ENCODE assay signal across 8 mouse cellular contexts in the genomic region with DNA sequence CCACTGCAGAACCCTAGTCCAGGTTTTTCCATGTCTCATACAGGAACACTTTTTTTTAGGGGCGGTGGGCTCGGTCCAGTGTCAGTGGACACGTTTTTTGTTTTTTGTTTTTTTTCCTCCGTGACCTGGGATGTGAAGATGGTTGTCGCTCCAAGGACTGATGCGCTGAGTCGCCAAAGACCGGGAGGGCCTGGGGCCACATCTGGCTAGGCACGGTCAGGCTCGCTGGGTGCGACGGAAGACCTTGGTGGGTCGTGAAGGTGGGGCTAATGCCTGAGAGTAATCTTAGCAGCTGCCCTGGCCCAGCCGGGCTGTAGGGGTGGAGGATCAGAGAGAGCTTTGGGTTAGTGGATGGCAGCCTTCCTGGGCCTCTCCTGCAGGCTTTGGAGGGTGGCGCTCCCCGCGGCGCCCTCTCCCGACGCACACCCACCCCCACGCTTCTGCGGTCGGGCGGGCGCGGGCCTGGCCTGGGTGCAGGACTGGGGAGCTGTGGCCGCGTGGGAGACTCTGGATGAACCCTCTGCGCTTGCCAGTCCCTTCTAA. TPM values are rescaled to one million over a fixed set of nuclear protein-coding genes. Genes with fewer than 3 reads are reported as not detected.
DNase-seq lines count a peak whose midpoint lies in the region; ATAC-seq and TF ChIP-seq lines count a peak whose summit lies in the region.

No protein-coding gene starts in this region.

- peak; percentile 41 to 56 for DNase-seq in left cerebral cortex, adult 18-20 months (ENCODE audit: low spot score in 2 of 2)
- no peak for DNase-seq in left cerebral cortex, postnatal 36 days (ENCODE audit: low spot score in 2 of 2)
- peak; percentile 11 for DNase-seq in T-cell, adult 2 months (ENCODE audit: low spot score)
- DNase-seq in embryonic facial prominence, embryonic 10.5 days (ENCODE audit: low spot score): peak; percentile 52
- no peak for DNase-seq in heart, postnatal 0 days (ENCODE audit: low spot score)
- DNase-seq in layer of hippocampus, adult 9-10 months (ENCODE audit: low spot score): no peak

- H3K9ac ChIP-seq in heart, postnatal 0 days (replicated peaks; ENCODE audit: low read depth, low read length): peak overlapping the region; percentile 81
- H3K9ac ChIP-seq in liver, embryonic 12.5 days: peak overlapping the region; percentile 95
- H3K9ac ChIP-seq in neural tube, embryonic 14.5 days (replicated peaks; ENCODE audit: low read depth, low read length): peak overlapping the region; percentile 96

- H3K4me3 ChIP-seq in embryonic facial prominence, embryonic 10.5 days: peak overlapping the region; percentile 87
- H3K4me3 ChIP-seq in heart, postnatal 0 days (ENCODE audit: low read depth, low read length): peak overlapping the region; percentile 81
- peak overlapping the region; percentile 85 for H3K4me3 ChIP-seq in liver, embryonic 12.5 days
- H3K4me3 ChIP-seq in neural tube, embryonic 14.5 days (ENCODE audit: low read depth, low read length): peak overlapping the region; percentile 91

- TF ChIP-seq CTCF in heart, postnatal 0 days (IDR thresholded peaks at IDR 0.05; ENCODE audit: low read depth): no peak

- peaks cover 54% of the 10 kb centered on the region for H3K4me1 ChIP-seq in embryonic facial prominence, embryonic 10.5 days
- peaks cover 18% of the 10 kb centered on the region for H3K4me1 ChIP-seq in heart, postnatal 0 days (ENCODE audit: control insufficient read depth, insufficient read depth)
- peaks cover 63% of the 10 kb centered on the region for H3K4me1 ChIP-seq in liver, embryonic 12.5 days
- H3K4me1 ChIP-seq in neural tube, embryonic 14.5 days (ENCODE audit: control insufficient read depth, insufficient read depth, low read length): peaks cover 39% of the 10 kb centered on the region

- no peak for ATAC-seq in heart, postnatal 0 days (ENCODE audit: insufficient read depth, low read depth)
- peak; percentile 25 for ATAC-seq in liver, embryonic 12.5 days
- peak; percentile 15; the same call in 1 of the 2 replicates for ATAC-seq in neural tube, embryonic 14.5 days (ENCODE audit: low read depth)

- peak overlapping the region; percentile 94 for H3K27ac ChIP-seq in embryonic facial prominence, embryonic 10.5 days (replicated peaks)
- peak overlapping the region; percentile 89 for H3K27ac ChIP-seq in heart, postnatal 0 days (ENCODE audit: low read depth)
- H3K27ac ChIP-seq in liver, embryonic 12.5 days: peak overlapping the region; percentile 98
- peak overlapping the region; percentile 96 for H3K27ac ChIP-seq in neural tube, embryonic 14.5 days (ENCODE audit: low read depth, low read length)

- no peak for TF ChIP-seq EP300 in heart, postnatal 0 days (IDR thresholded peaks at IDR 0.05; ENCODE audit: low read depth)

- intact Hi-C loops in left cerebral cortex, postnatal 36 days (cut with DNase I): no loop called here

- under 1% methylated on average over 29 of the region's 29 CpGs for WGBS in embryonic facial prominence, embryonic 10.5 days
- under 1% methylated on average over 28 of the region's 29 CpGs for WGBS in heart, postnatal 0 days
- WGBS in liver, embryonic 12.5 days (ENCODE audit: insufficient replicate concordance): under 1% methylated on average over 28 of the region's 29 CpGs
- WGBS in neural tube, embryonic 14.5 days: under 1% methylated on average over 29 of the region's 29 CpGs

- H3K27me3 ChIP-seq in embryonic facial prominence, embryonic 10.5 days (replicated peaks; ENCODE audit: low read depth, poor library complexity, severe bottlenecking): peaks cover 22% of the 10 kb centered on the region
- H3K27me3 ChIP-seq in heart, postnatal 0 days (ENCODE audit: control insufficient read depth, insufficient read depth, low read length): no peaks in the 10 kb centered on the region
- H3K27me3 ChIP-seq in liver, embryonic 12.5 days (replicated peaks): no peaks in the 10 kb centered on the region
- no peaks in the 10 kb centered on the region; the same call in 1 of the 2 replicates for H3K27me3 ChIP-seq in neural tube, embryonic 14.5 days (ENCODE audit: control insufficient read depth, insufficient read depth, low read length)

- H3K36me3 ChIP-seq in embryonic facial prominence, embryonic 10.5 days (replicated peaks): peaks cover 30% of the 10 kb centered on the region
- 0 out of 2 replicates have a peak, but pooled peaks cover 1% of the 10 kb centered on the region for H3K36me3 ChIP-seq in heart, postnatal 0 days (replicated peaks; ENCODE audit: control insufficient read depth, insufficient read depth, low read length)
- peaks cover 26% of the 10 kb centered on the region for H3K36me3 ChIP-seq in liver, embryonic 12.5 days
- no peaks in the 10 kb centered on the region for H3K36me3 ChIP-seq in neural tube, embryonic 14.5 days (ENCODE audit: control insufficient read depth, insufficient read depth, low read length)

- H3K4me2 ChIP-seq in heart, postnatal 0 days (ENCODE audit: low read depth, low read length): peak overlapping the region; percentile 99
- H3K4me2 ChIP-seq in liver, embryonic 12.5 days: peak overlapping the region; percentile 99
- H3K4me2 ChIP-seq in neural tube, embryonic 14.5 days (ENCODE audit: low read depth, low read length): peak overlapping the region; percentile 95

- H3K9me3 ChIP-seq in embryonic facial prominence, embryonic 10.5 days: no peaks in the 10 kb centered on the region
- H3K9me3 ChIP-seq in heart, postnatal 0 days (replicated peaks; ENCODE audit: control insufficient read depth, low read length): no peaks in the 10 kb centered on the region
- no peaks in the 10 kb centered on the region for H3K9me3 ChIP-seq in liver, embryonic 12.5 days (replicated peaks)
- H3K9me3 ChIP-seq in neural tube, embryonic 14.5 days (ENCODE audit: control insufficient read depth, low read length): no peaks in the 10 kb centered on the region

RNA-seq across cellular contexts. Expression of a gene that starts 0.8 kb away (rescaled TPM):
- total RNA-seq in left cerebral cortex, adult 18-20 months (2021): 100 to 1,000 TPM; 517 to 575 TPM
- total RNA-seq in left cerebral cortex, postnatal 36 days (2021): 100 to 1,000 TPM; 507 to 566 TPM
- polyA plus RNA-seq in embryonic facial prominence, embryonic 10.5 days (2016; fragmentation: Nextera tagmentation; extraction: Ambion mirVana): 30.8 and 36.6 TPM in 2 replicates
- 39.3 and 40.6 TPM in 2 replicates for total RNA-seq in heart, postnatal 0 days (2014; rRNA removed; ENCODE audit: low replicate concordance)
- polyA plus RNA-seq in heart, postnatal 0 days (2015; fragmentation: Nextera tagmentation; extraction: Ambion mirVana): 15.6 and 18.3 TPM in 2 replicates
- polyA plus RNA-seq in liver, embryonic 12.5 days (2016; fragmentation: Nextera tagmentation; extraction: Ambion mirVana): 25.5 and 26.5 TPM in 2 replicates
- 59.3 and 63.6 TPM in 2 replicates for polyA plus RNA-seq in neural tube, embryonic 14.5 days (2014; fragmentation: Nextera tagmentation; extraction: Ambion mirVana)

RNA-seq across cellular contexts. Expression of a gene that starts 5.1 kb away (rescaled TPM):
- 10 to 100 TPM; 27.2 to 27.3 TPM for total RNA-seq in left cerebral cortex, adult 18-20 months (2021)
- total RNA-seq in left cerebral cortex, postnatal 36 days (2021): 10 to 100 TPM; 24.8 to 32.5 TPM
- polyA plus RNA-seq in embryonic facial prominence, embryonic 10.5 days (2016; fragmentation: Nextera tagmentation; extraction: Ambion mirVana): 24.7 and 25.0 TPM in 2 replicates
- 30.8 and 36.7 TPM in 2 replicates for total RNA-seq in heart, postnatal 0 days (2014; rRNA removed; ENCODE audit: low replicate concordance)
- 16.5 and 17.3 TPM in 2 replicates for polyA plus RNA-seq in heart, postnatal 0 days (2015; fragmentation: Nextera tagmentation; extraction: Ambion mirVana)
- polyA plus RNA-seq in liver, embryonic 12.5 days (2016; fragmentation: Nextera tagmentation; extraction: Ambion mirVana): 6.7 and 7.2 TPM in 2 replicates
- 63.9 and 68.0 TPM in 2 replicates for polyA plus RNA-seq in neural tube, embryonic 14.5 days (2014; fragmentation: Nextera tagmentation; extraction: Ambion mirVana)

RNA-seq across cellular contexts. Expression of a gene that starts 7.7 kb away (rescaled TPM):
- total RNA-seq in left cerebral cortex, adult 18-20 months (2021): 100 to 1,000 TPM; 108 to 131 TPM
- total RNA-seq in left cerebral cortex, postnatal 36 days (2021): 100 to 1,000 TPM; 131 to 133 TPM
- 100 and 109 TPM in 2 replicates for polyA plus RNA-seq in embryonic facial prominence, embryonic 10.5 days (2016; fragmentation: Nextera tagmentation; extraction: Ambion mirVana)
- 368 and 470 TPM in 2 replicates for total RNA-seq in heart, postnatal 0 days (2014; rRNA removed; ENCODE audit: low replicate concordance)
- polyA plus RNA-seq in heart, postnatal 0 days (2015; fragmentation: Nextera tagmentation; extraction: Ambion mirVana): 219 and 223 TPM in 2 replicates
- polyA plus RNA-seq in liver, embryonic 12.5 days (2016; fragmentation: Nextera tagmentation; extraction: Ambion mirVana): 72.4 and 78.0 TPM in 2 replicates
- 93.2 and 97.7 TPM in 2 replicates for polyA plus RNA-seq in neural tube, embryonic 14.5 days (2014; fragmentation: Nextera tagmentation; extraction: Ambion mirVana)

RNA-seq across cellular contexts. Expression of a gene that starts 29.1 kb away (rescaled TPM):
- 10 to 100 TPM; 28.9 to 31.0 TPM for total RNA-seq in left cerebral cortex, adult 18-20 months (2021)
- 10 to 100 TPM; 36.5 to 38.6 TPM for total RNA-seq in left cerebral cortex, postnatal 36 days (2021)
- 35.1 and 38.4 TPM in 2 replicates for polyA plus RNA-seq in embryonic facial prominence, embryonic 10.5 days (2016; fragmentation: Nextera tagmentation; extraction: Ambion mirVana)
- 74.9 and 110 TPM in 2 replicates for total RNA-seq in heart, postnatal 0 days (2014; rRNA removed; ENCODE audit: low replicate concordance)
- 20.8 and 21.5 TPM in 2 replicates for polyA plus RNA-seq in heart, postnatal 0 days (2015; fragmentation: Nextera tagmentation; extraction: Ambion mirVana)
- 16.2 and 16.6 TPM in 2 replicates for polyA plus RNA-seq in liver, embryonic 12.5 days (2016; fragmentation: Nextera tagmentation; extraction: Ambion mirVana)
- polyA plus RNA-seq in neural tube, embryonic 14.5 days (2014; fragmentation: Nextera tagmentation; extraction: Ambion mirVana): 11.2 and 13.8 TPM in 2 replicates

RNA-seq across cellular contexts. Expression of a gene that starts 29.4 kb away (rescaled TPM):
- 100 to 1,000 TPM; 128 to 129 TPM for total RNA-seq in left cerebral cortex, adult 18-20 months (2021)
- 100 to 1,000 TPM; 127 to 133 TPM for total RNA-seq in left cerebral cortex, postnatal 36 days (2021)
- polyA plus RNA-seq in embryonic facial prominence, embryonic 10.5 days (2016; fragmentation: Nextera tagmentation; extraction: Ambion mirVana): 46.9 and 50.7 TPM in 2 replicates
- total RNA-seq in heart, postnatal 0 days (2014; rRNA removed; ENCODE audit: low replicate concordance): 17.3 and 21.6 TPM in 2 replicates
- 30.9 and 32.2 TPM in 2 replicates for polyA plus RNA-seq in heart, postnatal 0 days (2015; fragmentation: Nextera tagmentation; extraction: Ambion mirVana)
- polyA plus RNA-seq in liver, embryonic 12.5 days (2016; fragmentation: Nextera tagmentation; extraction: Ambion mirVana): 13.0 and 14.1 TPM in 2 replicates
- polyA plus RNA-seq in neural tube, embryonic 14.5 days (2014; fragmentation: Nextera tagmentation; extraction: Ambion mirVana): 119 and 126 TPM in 2 replicates

Comparison
In these comparisons a context has a peak if more than half of its experiments do, and no peak if none do; other contexts are left out.
1. DNase-seq: peak in left cerebral cortex, adult 18-20 months (2 of 2), T-cell, adult 2 months (single experiment) and embryonic facial prominence, embryonic 10.5 days (single experiment); none in left cerebral cortex, postnatal 36 days (0 of 2), heart, postnatal 0 days (single experiment) and layer of hippocampus, adult 9-10 months (single experiment).
2. Peak in every context shown above with its lines, with median percentiles within 50 percentile points of each other: H3K27ac ChIP-seq, H3K4me3 ChIP-seq, H3K4me2 ChIP-seq and H3K9ac ChIP-seq.